Mouse (Mus musculus): ENCODE data around the gene Vhl. TPM values are rescaled to one million over a fixed set of nuclear protein-coding genes. Genes with fewer than 3 reads are reported as not detected.
"Not testable (repeated sequence)": the region's sequence is repeated elsewhere in the genome, so short reads cannot be mapped to it uniquely, and the experiment has no call there.

The Vhl gene
- polyA plus RNA-seq, 1 experiment, result 15.0 TPM

DNA sequence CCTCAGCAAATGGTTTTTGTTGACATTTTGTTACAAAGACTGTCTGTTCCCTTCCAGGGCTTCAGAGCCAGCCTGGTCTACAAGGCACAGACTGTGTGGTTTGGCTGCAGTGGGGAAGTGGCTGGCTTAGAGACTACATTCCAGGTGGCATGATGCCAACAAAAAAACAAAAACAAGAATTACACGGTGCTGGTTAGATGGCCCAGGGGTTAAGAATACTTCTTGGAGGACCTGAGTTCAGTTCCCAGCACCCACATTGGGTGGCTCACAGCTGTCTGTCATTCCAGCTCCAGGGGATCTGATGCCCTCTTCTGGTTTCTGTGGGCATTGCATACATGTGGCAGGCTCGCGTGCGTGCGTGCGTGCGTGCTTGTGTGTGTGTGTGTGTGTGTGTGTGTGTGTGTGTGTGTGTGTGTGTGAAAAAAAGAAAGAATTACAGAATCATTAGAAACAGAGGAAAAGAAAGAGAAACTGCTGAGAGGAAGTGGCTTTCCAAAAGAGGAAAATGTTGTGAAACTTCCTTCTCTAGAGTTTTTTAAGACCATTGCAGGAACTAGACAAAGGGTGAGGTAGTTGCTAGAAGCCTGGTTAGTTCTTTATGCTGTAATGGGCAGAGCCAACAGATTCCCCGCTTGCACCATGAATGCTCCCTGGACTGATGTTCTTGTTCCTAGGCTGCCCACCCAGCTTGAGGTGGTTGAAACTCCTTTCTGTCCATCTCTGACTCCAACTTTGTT, 39.4 kb downstream of the Vhl start:
- Histone ChIP-seq H3K4me3 (ENCODE audit: insufficient read depth, low read depth, low read length) (no peak overlapping the region), H3K27ac (replicated peaks; ENCODE audit: low read depth, low read length) (peak overlapping the region; percentile 47), H3K4me1 (ENCODE audit: control insufficient read depth, insufficient read depth, insufficient read length, low read length) (peaks cover 52% of the 10 kb centered on the region)

GRCm38 (mm10) chr6:113664305-113664704, 40.5 kb downstream of the Vhl start:
- H3K4me3 ChIP-seq (ENCODE audit: insufficient read depth, low read depth, low read length), result no peak overlapping the region
- H3K27ac ChIP-seq (replicated peaks; ENCODE audit: low read depth, low read length), result no peak overlapping the region
- H3K4me1 ChIP-seq (ENCODE audit: control insufficient read depth, insufficient read depth, insufficient read length, low read length), result peaks cover 47% of the 10 kb centered on the region

GRCm38 (mm10) chr6:113667611-113668122, 43.9 kb downstream of the Vhl start:
- H3K27ac ChIP-seq (replicated peaks; ENCODE audit: low read depth, low read length), result peak overlapping the region; percentile 95
- H3K4me3 ChIP-seq (ENCODE audit: insufficient read depth, low read depth, low read length), result no peak overlapping the region
- H3K4me1 ChIP-seq (ENCODE audit: control insufficient read depth, insufficient read depth, insufficient read length, low read length), result peaks cover 32% of the 10 kb centered on the region

GRCm38 (mm10) chr6:113668287-113669154, 44.8 kb downstream of the Vhl start:
- Histone ChIP-seq H3K4me3 (ENCODE audit: insufficient read depth, low read depth, low read length) (no peak overlapping the region), H3K4me1 (ENCODE audit: control insufficient read depth, insufficient read depth, insufficient read length, low read length) (peaks cover 28% of the 10 kb centered on the region), H3K27ac (replicated peaks; ENCODE audit: low read depth, low read length) (peak overlapping the region; percentile 95)

- Histone ChIP-seq H3K4me3 (ENCODE audit: insufficient read depth, low read depth, low read length) (no peak overlapping the region), H3K4me1 (ENCODE audit: control insufficient read depth, insufficient read depth, insufficient read length, low read length) (peaks cover 28% of the 10 kb centered on the region), H3K27ac (replicated peaks; ENCODE audit: low read depth, low read length) (peak overlapping the region; percentile 94)
Observed at GRCm38 (mm10) chr6:113669821-113670220, 46.1 kb downstream of the Vhl start.

DNA sequence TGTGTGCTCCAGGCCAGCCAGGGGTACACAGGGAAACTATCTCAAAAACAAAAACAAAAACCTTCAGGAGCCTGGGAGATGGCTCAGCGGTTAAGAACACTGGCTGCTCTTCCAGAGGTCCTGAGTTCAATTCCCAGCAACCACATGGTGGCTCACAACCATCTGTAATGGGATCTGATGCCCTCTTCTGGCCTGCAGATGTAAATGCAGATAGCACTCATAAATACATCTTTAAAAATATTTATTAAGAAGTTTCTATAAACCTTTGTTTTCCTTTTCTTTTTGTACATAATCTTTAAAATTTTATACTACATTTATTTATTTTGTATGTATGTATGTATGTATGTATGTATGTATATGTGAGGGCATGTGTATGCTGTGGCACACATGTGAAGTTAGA, 48.3 kb downstream of the Vhl start:
- not testable (repeated sequence) for H3K27ac ChIP-seq (replicated peaks; ENCODE audit: low read depth, low read length); H3K4me3 ChIP-seq (ENCODE audit: insufficient read depth, low read depth, low read length)
- H3K4me1 ChIP-seq (ENCODE audit: control insufficient read depth, insufficient read depth, insufficient read length, low read length), result peaks cover 20% of the 10 kb centered on the region

GRCm38 (mm10) chr6:113672989-113673388, 49.2 kb downstream of the Vhl start:
- Histone ChIP-seq H3K27ac (replicated peaks; ENCODE audit: low read depth, low read length) (no peak overlapping the region), H3K4me3 (ENCODE audit: insufficient read depth, low read depth, low read length) (no peak overlapping the region), H3K4me1 (ENCODE audit: control insufficient read depth, insufficient read depth, insufficient read length, low read length) (peaks cover 13% of the 10 kb centered on the region; the same call in 1 of the 2 replicates)

- Histone ChIP-seq H3K27ac (replicated peaks; ENCODE audit: low read depth, low read length) (no peak overlapping the region), H3K4me3 (ENCODE audit: insufficient read depth, low read depth, low read length) (no peak overlapping the region), H3K4me1 (ENCODE audit: control insufficient read depth, insufficient read depth, insufficient read length, low read length) (peaks cover 4% of the 10 kb centered on the region; the same call in 1 of the 2 replicates)
Observed at GRCm38 (mm10) chr6:113675234-113675633, 51.5 kb downstream of the Vhl start.

DNA sequence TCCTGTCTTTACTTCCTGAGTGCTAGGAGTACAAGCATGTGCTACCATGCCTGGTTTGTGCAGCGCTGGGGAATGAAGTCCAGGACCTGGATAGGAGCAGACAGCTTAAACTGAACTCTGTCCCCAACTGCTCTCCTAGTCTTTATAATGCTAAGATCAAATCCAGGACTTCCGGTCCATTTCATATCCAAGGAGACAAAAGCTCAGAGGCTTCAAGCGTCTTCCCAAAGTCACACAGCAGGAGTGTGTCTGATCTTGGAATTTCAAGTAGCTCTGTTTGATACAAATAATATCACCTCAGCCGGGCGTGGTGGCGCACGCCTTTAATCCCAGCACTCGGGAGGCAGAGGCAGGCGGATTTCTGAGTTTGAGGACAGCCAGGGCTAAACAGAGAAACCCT, 52.2 kb downstream of the Vhl start:
- Histone ChIP-seq H3K4me3 (ENCODE audit: insufficient read depth, low read depth, low read length) (no peak overlapping the region), H3K27ac (replicated peaks; ENCODE audit: low read depth, low read length) (no peak overlapping the region), H3K4me1 (ENCODE audit: control insufficient read depth, insufficient read depth, insufficient read length, low read length) (peaks cover 10% of the 10 kb centered on the region)

GRCm38 (mm10) chr6:113677070-113677734, 53.4 kb downstream of the Vhl start:
- no peak overlapping the region for H3K4me3 ChIP-seq (ENCODE audit: insufficient read depth, low read depth, low read length)
- H3K27ac ChIP-seq (replicated peaks; ENCODE audit: low read depth, low read length), result peak overlapping the region; percentile 52
- H3K4me1 ChIP-seq (ENCODE audit: control insufficient read depth, insufficient read depth, insufficient read length, low read length), result peaks cover 11% of the 10 kb centered on the region

- no peak overlapping the region for H3K4me3 ChIP-seq (ENCODE audit: insufficient read depth, low read depth, low read length)
- H3K27ac ChIP-seq (replicated peaks; ENCODE audit: low read depth, low read length), result no peak overlapping the region; the same call in 1 of the 2 replicates
- H3K4me1 ChIP-seq (ENCODE audit: control insufficient read depth, insufficient read depth, insufficient read length, low read length), result peaks cover 11% of the 10 kb centered on the region
Observed at GRCm38 (mm10) chr6:113678246-113679012, 54.7 kb downstream of the Vhl start.

GRCm38 (mm10) chr6:113679993-113680566, 56.3 kb downstream of the Vhl start:
- peaks cover 11% of the 10 kb centered on the region for H3K4me1 ChIP-seq (ENCODE audit: control insufficient read depth, insufficient read depth, insufficient read length, low read length)
- no peak overlapping the region for H3K4me3 ChIP-seq (ENCODE audit: insufficient read depth, low read depth, low read length)
- H3K27ac ChIP-seq (replicated peaks; ENCODE audit: low read depth, low read length), result peak overlapping the region; percentile 80
